Mouse (Mus musculus) adrenal gland, adult 18-20 months (tissue): ENCODE results near the gene Hdgfl2. TPM values are rescaled to one million over a fixed set of nuclear protein-coding genes. Genes with fewer than 3 reads are reported as not detected.

Experiments used
- DNase-seq, 2 experiments: peaks; one replicate each; pipeline ENCODE4 v3.0.0; 2021 to 2022; ENCODE audit warnings: low spot score in 2 of 2
- total RNA-seq, 2 experiments: library from RNA; stranded (reverse); gene quantifications; 1 replicate in 1 of 2; 2 replicates in 1 of 2; pipeline ENCODE4 v1.2.3; 2021

The Hdgfl2 gene
- total RNA-seq, 2 experiments from 2014 or later = 53.9 to 67.0 TPM

DNA sequence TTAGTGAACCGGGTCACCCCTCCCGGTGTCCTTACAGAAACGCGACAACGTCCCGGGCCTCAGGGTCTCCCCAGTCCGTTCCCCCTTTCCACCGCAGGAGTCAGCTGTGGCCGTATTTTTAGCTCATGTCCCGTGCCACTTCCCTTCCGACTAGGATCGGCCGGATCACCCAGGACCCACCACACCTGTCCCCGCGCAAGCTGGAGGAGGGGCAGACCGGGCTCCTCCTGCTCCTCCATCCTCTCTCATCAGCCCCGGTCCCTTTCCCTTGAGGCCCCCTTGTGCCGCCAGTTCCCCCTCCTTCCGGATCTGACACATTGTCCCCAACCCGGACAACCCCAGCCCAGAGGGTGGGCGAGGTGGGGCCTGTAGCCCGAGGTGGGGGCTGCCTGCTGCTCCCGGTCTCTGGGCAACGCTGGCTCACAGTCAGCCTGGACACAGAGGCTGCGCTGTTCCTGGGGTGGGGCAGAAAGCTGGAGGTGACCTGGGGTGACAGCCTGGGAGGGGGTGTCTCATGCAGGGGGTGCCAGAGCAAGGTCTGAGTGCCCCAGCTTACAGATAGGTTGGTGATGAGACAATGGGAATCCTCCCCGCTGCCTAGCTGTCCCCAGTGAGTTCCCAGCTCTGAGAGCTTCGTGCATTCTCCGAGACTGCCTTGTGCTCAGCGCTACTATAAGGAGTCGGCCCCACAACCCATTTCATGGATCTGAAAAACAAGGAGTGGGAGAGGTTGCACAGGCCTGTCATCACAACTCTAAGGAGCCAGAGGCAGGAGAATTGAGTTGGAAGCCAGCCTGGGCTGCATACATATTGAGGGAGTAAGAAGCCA, 69.6 kb downstream of the Hdgfl2 start:
- DNase-seq = no peak

DNA sequence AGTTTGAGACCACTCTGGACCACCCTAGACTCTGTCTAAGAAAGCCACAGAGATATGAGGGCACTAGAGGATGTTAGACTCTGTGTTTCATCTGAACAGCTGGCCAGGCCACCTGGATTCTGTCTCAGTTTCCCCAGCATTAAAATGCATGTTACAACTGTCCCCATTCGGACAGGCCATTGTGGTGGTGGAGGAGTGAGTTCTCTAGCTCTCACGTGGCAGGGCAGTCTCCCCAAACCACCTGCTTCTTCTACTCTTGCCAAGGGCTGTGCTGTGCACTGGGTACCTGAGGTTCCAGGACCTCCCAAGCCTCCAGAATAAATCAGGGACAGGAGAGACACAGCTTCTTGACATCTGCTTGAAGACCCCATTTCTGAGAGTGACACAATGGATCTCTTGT, 70.5 kb downstream of the Hdgfl2 start:
- DNase-seq = no peak

Other genes starting within 250 kb of the Hdgfl2 start
- 1 to 10 TPM; 5.0 to 5.5 TPM for gene Zfp119a, start 200.7 kb upstream of the Hdgfl2 start, total RNA-seq
- 1 to 10 TPM; 4.7 to 4.8 TPM for gene Zfp959, start 187.5 kb upstream of the Hdgfl2 start, total RNA-seq
- gene Zfp119b, start 130.1 kb upstream of the Hdgfl2 start, total RNA-seq = 1 to 10 TPM; 2.3 to 3.5 TPM
- 1 to 10 TPM in 1 of 2 experiments, under 1 TPM in 1; 0.70 to 1.3 TPM for gene Ebi3, start 127.0 kb upstream of the Hdgfl2 start, total RNA-seq
- 10 to 100 TPM; 17.4 to 17.9 TPM for gene Yju2, start 120.5 kb upstream of the Hdgfl2 start, total RNA-seq
- gene Shd, start 109.2 kb upstream of the Hdgfl2 start, total RNA-seq = 1 to 10 TPM; 2.0 to 2.2 TPM
- gene Fsd1, start 93.1 kb upstream of the Hdgfl2 start, total RNA-seq = 1 to 10 TPM; 2.3 to 4.3 TPM
- 1 to 10 TPM; 5.1 to 5.4 TPM for gene Stap2, start 74.0 kb upstream of the Hdgfl2 start, total RNA-seq
- gene Mpnd, start 73.9 kb upstream of the Hdgfl2 start, total RNA-seq = 10 to 100 TPM; 68.1 to 97.5 TPM
- gene Sh3gl1, start 43.0 kb upstream of the Hdgfl2 start, total RNA-seq = 10 to 100 TPM; 38.3 to 39.0 TPM
- 1 to 10 TPM; 2.1 to 2.3 TPM for gene Chaf1a, start 39.2 kb upstream of the Hdgfl2 start, total RNA-seq
- gene Ubxn6, start 4.6 kb upstream of the Hdgfl2 start, total RNA-seq = 10 to 100 TPM; 63.6 to 77.6 TPM
- gene Plin4, start 30.2 kb downstream of the Hdgfl2 start, total RNA-seq = 100 to 1,000 TPM in 1 of 2 experiments, 10 to 100 TPM in 1; 65.0 to 212 TPM
- 10 to 100 TPM; 53.7 to 67.4 TPM for gene Plin5, start 38.0 kb downstream of the Hdgfl2 start, total RNA-seq
- gene Lrg1, start 42.4 kb downstream of the Hdgfl2 start, total RNA-seq = 10 to 100 TPM; 21.2 to 57.7 TPM
- gene Sema6b, start 60.7 kb downstream of the Hdgfl2 start, total RNA-seq = 1 to 10 TPM; 6.3 to 7.0 TPM
- gene Tnfaip8l1, start 82.8 kb downstream of the Hdgfl2 start, total RNA-seq = 1 to 10 TPM; 1.9 to 2.5 TPM
- gene Mydgf, start 104.3 kb downstream of the Hdgfl2 start, total RNA-seq = 10 to 100 TPM; 49.6 to 56.6 TPM
- 10 to 100 TPM; 35.8 to 37.6 TPM for gene Dpp9, start 139.3 kb downstream of the Hdgfl2 start, total RNA-seq
- 10 to 100 TPM; 29.2 to 30.2 TPM for gene Fem1a, start 177.2 kb downstream of the Hdgfl2 start, total RNA-seq
- 10 to 100 TPM; 23.1 to 26.7 TPM for gene Ticam1, start 197.2 kb downstream of the Hdgfl2 start, total RNA-seq
- 10 to 100 TPM; 66.0 to 84.7 TPM for gene Plin3, start 213.2 kb downstream of the Hdgfl2 start, total RNA-seq
- gene Arrdc5, start 220.7 kb downstream of the Hdgfl2 start, total RNA-seq = not detected
- 1 to 10 TPM; 1.8 to 3.1 TPM for gene Uhrf1, start 223.7 kb downstream of the Hdgfl2 start, total RNA-seq
- 10 to 100 TPM; 31.9 to 39.9 TPM for gene Kdm4b, start 246.4 kb downstream of the Hdgfl2 start, total RNA-seq